Mouse (Mus musculus) stomach, postnatal 0 days (tissue): Measurements from ENCODE around the gene Fxyd3.

Experiments
- CTCF ChIP-seq: IDR thresholded peaks from 2 replicates; pipeline ENCODE4 v1.5.1; 2016; ENCODE audit warnings: antibody characterized with exemption, low read depth, mild to moderate bottlenecking, moderate library complexity
- EP300 ChIP-seq: optimal IDR thresholded peaks from 2 replicates; pipeline ENCODE3; 2016; ENCODE audit warnings: antibody characterized with exemption

DNA sequence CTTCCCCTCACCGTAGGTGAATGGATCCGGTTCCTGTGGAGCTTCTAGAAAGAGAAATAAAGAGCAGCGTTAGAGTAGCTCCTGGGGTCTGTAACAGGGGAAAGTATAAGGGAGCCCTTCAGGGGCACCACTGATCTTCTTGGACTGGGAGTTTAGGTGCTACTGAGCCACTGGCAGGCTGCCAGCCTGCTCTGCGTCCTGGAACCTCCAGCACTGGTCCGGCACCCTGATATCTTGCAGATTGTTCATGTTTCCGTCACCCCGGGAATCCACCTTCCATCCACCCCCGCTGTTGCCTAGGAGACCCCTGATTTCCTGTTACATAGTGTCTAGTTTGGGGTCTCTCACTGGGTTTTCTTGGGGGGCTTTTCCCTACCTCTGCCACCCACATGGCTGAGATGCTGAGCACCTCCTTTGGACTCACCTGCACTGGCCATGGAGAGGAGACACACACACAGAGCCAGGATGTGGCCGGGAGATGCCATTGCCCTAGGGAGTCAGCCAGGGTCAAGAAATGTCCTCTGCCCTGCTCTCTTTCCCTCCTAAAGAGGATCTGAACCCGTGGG lies 22.5 kb downstream of the Fxyd3 start:
- TF ChIP-seq CTCF (no peak), EP300 (no peak)
